In genomic region chr14:87902416-87902815, GRCm38 (mm10) we compare ENCODE assay signal across 27 mouse cellular contexts.
DNase-seq lines count a peak whose midpoint lies in the region; ATAC-seq lines count a peak whose summit lies in the region.
"Had no signal": no experiment of that assay in that cellular context is flagged by ENCODE, and none has a peak within 500 bp of the region (broad histone marks: within the 10 kb centered on the region; RNA-seq: fewer than 3 reads in every experiment).

No protein-coding gene starts in this region.

- no peaks in the 10 kb centered on the region for H3K36me3 ChIP-seq in forebrain, embryonic 11.5 days (ENCODE audit: control insufficient read depth, insufficient read depth, low read length)
- H3K36me3 ChIP-seq: embryonic facial prominence, embryonic 10.5 days; forebrain, embryonic 10.5 days; hindbrain, embryonic 10.5 days; intestine, embryonic 15.5 days; limb, embryonic 10.5 days; midbrain, embryonic 13.5 days had no signal

- no peaks in the 10 kb centered on the region for H3K27me3 ChIP-seq in forebrain, embryonic 11.5 days (ENCODE audit: control insufficient read depth, insufficient read depth, low read length)
- H3K27me3 ChIP-seq: intestine, embryonic 15.5 days; megakaryocyte, embryonic 14.5 days; midbrain, embryonic 13.5 days had no signal

- no peaks in the 10 kb centered on the region for H3K9me3 ChIP-seq in forebrain, embryonic 11.5 days (ENCODE audit: control insufficient read depth, low read length)
- H3K9me3 ChIP-seq: embryonic facial prominence, embryonic 10.5 days; forebrain, embryonic 10.5 days; hindbrain, embryonic 10.5 days; intestine, embryonic 15.5 days; limb, embryonic 10.5 days; megakaryocyte, embryonic 14.5 days; midbrain, embryonic 13.5 days had no signal

- H3K9ac ChIP-seq in forebrain, embryonic 11.5 days (ENCODE audit: low read length), result no peak overlapping the region
- H3K9ac ChIP-seq: intestine, embryonic 15.5 days; liver, postnatal 0 days; midbrain, embryonic 13.5 days had no signal

- no peak overlapping the region for H3K4me2 ChIP-seq in forebrain, embryonic 11.5 days (ENCODE audit: low read depth, low read length, severe bottlenecking)
- H3K4me2 ChIP-seq: intestine, embryonic 15.5 days; liver, embryonic 11.5 days; midbrain, embryonic 13.5 days had no signal

- no peak for ATAC-seq in forebrain, embryonic 11.5 days (replicated peaks; ENCODE audit: low FRiP score)
- ATAC-seq: CD4-positive, CD25-positive, alpha-beta regulatory T cell, adult 4 months; hindbrain, embryonic 16.5 days; intestine, embryonic 15.5 days; liver, postnatal 0 days; midbrain, embryonic 13.5 days had no signal

- no peak overlapping the region for H3K4me3 ChIP-seq in forebrain, embryonic 11.5 days (ENCODE audit: low read depth, low read length)
- H3K4me3 ChIP-seq: embryonic facial prominence, embryonic 10.5 days; forebrain, embryonic 10.5 days; hindbrain, embryonic 10.5 days; intestine, embryonic 15.5 days; limb, embryonic 10.5 days; megakaryocyte, embryonic 14.5 days; midbrain, embryonic 13.5 days had no signal

- no peak overlapping the region for H3K27ac ChIP-seq in forebrain, embryonic 11.5 days (ENCODE audit: low read depth, low read length)
- H3K27ac ChIP-seq: embryonic facial prominence, embryonic 10.5 days; forebrain, embryonic 10.5 days; hindbrain, embryonic 10.5 days; intestine, embryonic 15.5 days; limb, embryonic 10.5 days; midbrain, embryonic 13.5 days had no signal

- intact Hi-C loops in heart, postnatal 36 days (cut with DNase I), result no loop called here

- 82% methylated on average over 7 of the region's 7 CpGs for WGBS in forebrain, embryonic 11.5 days

- no peaks in the 10 kb centered on the region for H3K4me1 ChIP-seq in forebrain, embryonic 11.5 days (replicated peaks; ENCODE audit: control insufficient read depth, insufficient read depth, low read length)
- H3K4me1 ChIP-seq: embryonic facial prominence, embryonic 10.5 days; forebrain, embryonic 10.5 days; hindbrain, embryonic 10.5 days; intestine, embryonic 15.5 days; limb, embryonic 10.5 days; megakaryocyte, embryonic 14.5 days; midbrain, embryonic 13.5 days had no signal

- peak; percentile 25 for DNase-seq in adrenal gland, postnatal 10 days
- DNase-seq in adrenal gland, postnatal 4 days (ENCODE audit: low spot score in 2 of 2), result no peak
- DNase-seq in heart, adult 8-10 months (ENCODE audit: low spot score), result peak; percentile 9
- no peak for DNase-seq in heart, postnatal 36 days
- peak; percentile 7 for DNase-seq in lung, postnatal 36 days
- no peak for DNase-seq in lung, postnatal 4 days
- no peak for DNase-seq in spleen, postnatal 14 days (ENCODE audit: low spot score in 2 of 2)
- DNase-seq in forebrain, embryonic 11.5 days (ENCODE audit: low spot score), result no peak
- DNase-seq: cerebellum, adult 11-12 months; cerebellum, postnatal 10 days; gastrocnemius, postnatal 10 days; kidney, adult 8-10 months; kidney, postnatal 14 days; liver, postnatal 0 days; lung, postnatal 14 days; spleen, adult 18-20 months; thymus, postnatal 14 days had no signal

Comparison
In these comparisons a context has a peak if more than half of its experiments do, and no peak if none do; other contexts are left out.
1. DNase-seq: peak in adrenal gland, postnatal 10 days (single experiment), heart, adult 8-10 months (single experiment) and lung, postnatal 36 days (single experiment); none in adrenal gland, postnatal 4 days (0 of 2), heart, postnatal 36 days (0 of 2), lung, postnatal 4 days (0 of 2), spleen, postnatal 14 days (0 of 2) and forebrain, embryonic 11.5 days (single experiment).